Mouse (Mus musculus): ENCODE measurements around the gene 2510039O18Rik. TPM values are rescaled to one million over a fixed set of nuclear protein-coding genes. Genes with fewer than 3 reads are reported as not detected.

The 2510039O18Rik gene
- polyA plus RNA-seq, 1 experiment from 2014 or later, result 11.7 TPM

- H3K9me3 ChIP-seq (ENCODE audit: control insufficient read depth, low read length), result no peaks in the 10 kb centered on the region
- WGBS, result 4% methylated on average over 82 of the region's 88 CpGs
- no peaks in the 10 kb centered on the region for H3K27me3 ChIP-seq (ENCODE audit: control insufficient read depth, insufficient read depth, low read depth, low read length)
- peak overlapping the region; percentile 88 for H3K9ac ChIP-seq (ENCODE audit: low read length)
- H3K4me2 ChIP-seq (ENCODE audit: low read depth, low read length), result peak overlapping the region; percentile 97
- peak; percentile 61 for ATAC-seq (ENCODE audit: low read depth)
- H3K4me1 ChIP-seq (replicated peaks; ENCODE audit: control insufficient read depth, insufficient read depth, low read length), result peaks cover 33% of the 10 kb centered on the region
- peak overlapping the region; percentile 84 for H3K4me3 ChIP-seq (ENCODE audit: low read length)
- H3K27ac ChIP-seq (ENCODE audit: low read length), result peak overlapping the region; percentile 45
- peaks cover 24% of the 10 kb centered on the region for H3K36me3 ChIP-seq (ENCODE audit: control insufficient read depth, insufficient read depth, low read length)
Observed at GRCm38 (mm10) chr4:147941045-147942020, 638 bp downstream of the 2510039O18Rik start.

GRCm38 (mm10) chr4:147943005-147943404 is 2.3 kb downstream of the 2510039O18Rik start:
- Histone ChIP-seq H3K27ac (ENCODE audit: low read length) (no peak overlapping the region), H3K4me3 (ENCODE audit: low read length) (no peak overlapping the region), H3K4me1 (replicated peaks; ENCODE audit: control insufficient read depth, insufficient read depth, low read length) (peaks cover 29% of the 10 kb centered on the region), H3K9me3 (ENCODE audit: control insufficient read depth, low read length) (no peaks in the 10 kb centered on the region), H3K9ac (ENCODE audit: low read length) (no peak overlapping the region), H3K36me3 (ENCODE audit: control insufficient read depth, insufficient read depth, low read length) (peaks cover 30% of the 10 kb centered on the region), H3K27me3 (ENCODE audit: control insufficient read depth, insufficient read depth, low read depth, low read length) (no peaks in the 10 kb centered on the region), H3K4me2 (ENCODE audit: low read depth, low read length) (no peak overlapping the region; the same call in 1 of the 2 replicates)
- WGBS, result 95% methylated on average over 1 of the region's 1 CpGs
- no peak for ATAC-seq (ENCODE audit: low read depth)

DNA sequence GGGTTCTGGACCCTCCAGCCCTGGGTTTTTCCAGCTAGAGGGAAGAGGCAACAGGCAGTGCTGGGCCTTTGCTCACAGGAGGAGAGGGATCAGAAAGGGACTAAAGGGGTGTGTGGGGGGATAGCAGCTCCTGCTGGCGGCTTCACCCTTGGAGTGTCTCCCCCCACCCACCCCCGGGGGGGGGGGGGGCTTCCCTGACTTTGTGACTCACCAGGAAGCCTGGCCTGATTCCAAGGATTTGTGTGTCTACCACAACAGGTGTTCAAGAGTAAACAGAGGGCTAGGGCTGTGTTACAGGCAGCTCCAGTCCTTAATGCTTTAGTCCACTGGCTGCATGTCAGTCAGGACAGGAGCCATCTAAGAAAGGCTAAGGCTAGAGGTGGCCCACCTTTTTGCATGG is 6.8 kb downstream of the 2510039O18Rik start:
- ATAC-seq (ENCODE audit: low read depth), result no peak
- Histone ChIP-seq H3K4me3 (ENCODE audit: low read length) (no peak overlapping the region), H3K27me3 (ENCODE audit: control insufficient read depth, insufficient read depth, low read depth, low read length) (no peaks in the 10 kb centered on the region), H3K27ac (ENCODE audit: low read length) (no peak overlapping the region), H3K9me3 (ENCODE audit: control insufficient read depth, low read length) (no peaks in the 10 kb centered on the region), H3K36me3 (ENCODE audit: control insufficient read depth, insufficient read depth, low read length) (peaks cover 35% of the 10 kb centered on the region), H3K4me2 (ENCODE audit: low read depth, low read length) (no peak overlapping the region), H3K9ac (ENCODE audit: low read length) (no peak overlapping the region), H3K4me1 (replicated peaks; ENCODE audit: control insufficient read depth, insufficient read depth, low read length) (peaks cover 8% of the 10 kb centered on the region)
- WGBS, result no CpG with 5 or more reads among the region's 2 CpGs

DNA sequence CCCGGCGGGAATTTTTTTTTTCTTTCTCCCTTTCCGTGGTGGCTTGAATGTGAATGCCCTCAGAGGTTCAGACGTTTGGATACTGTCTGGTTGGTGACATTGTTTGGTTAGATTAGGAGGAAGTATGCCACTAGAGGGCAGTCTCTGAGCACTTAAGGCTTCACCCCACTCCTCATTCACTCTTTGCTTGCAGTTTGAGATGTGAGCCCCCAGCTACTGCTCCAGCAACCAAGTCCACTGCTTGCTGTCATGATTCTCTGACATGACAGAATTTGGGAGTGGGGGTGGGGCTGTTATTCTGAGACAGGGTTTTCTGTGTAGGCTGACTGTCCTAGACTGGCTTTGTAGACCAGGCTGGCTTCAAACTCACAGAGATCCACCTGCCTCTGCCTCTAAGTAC is 12.9 kb downstream of the 2510039O18Rik start:
- WGBS, result 10% methylated on average over 4 of the region's 4 CpGs
- H3K4me2 ChIP-seq (ENCODE audit: low read depth, low read length), result no peak overlapping the region

GRCm38 (mm10) chr4:147957141-147957540 is 16.4 kb downstream of the 2510039O18Rik start:
- H3K4me2 ChIP-seq (ENCODE audit: low read depth, low read length), result no peak overlapping the region
- peaks cover 2% of the 10 kb centered on the region; the same call in 1 of the 2 replicates for H3K36me3 ChIP-seq (ENCODE audit: control insufficient read depth, insufficient read depth, low read length)
- no peaks in the 10 kb centered on the region for H3K4me1 ChIP-seq (replicated peaks; ENCODE audit: control insufficient read depth, insufficient read depth, low read length)
- no peaks in the 10 kb centered on the region for H3K9me3 ChIP-seq (ENCODE audit: control insufficient read depth, low read length)
- no peaks in the 10 kb centered on the region for H3K27me3 ChIP-seq (ENCODE audit: control insufficient read depth, insufficient read depth, low read depth, low read length)
- 0 out of 2 replicates have a peak, but pooled peaks have one; percentile 41 for ATAC-seq (ENCODE audit: low read depth)
- H3K27ac ChIP-seq (ENCODE audit: low read length), result no peak overlapping the region
- no peak overlapping the region for H3K4me3 ChIP-seq (ENCODE audit: low read length)
- WGBS, result 41% methylated on average over 11 of the region's 11 CpGs
- H3K9ac ChIP-seq (ENCODE audit: low read length), result no peak overlapping the region

More for the DNA sequence above, 12.9 kb downstream of the 2510039O18Rik start:
- ATAC-seq (ENCODE audit: low read depth), result no peak
- H3K27me3 ChIP-seq (ENCODE audit: control insufficient read depth, insufficient read depth, low read depth, low read length), result no peaks in the 10 kb centered on the region
- no peaks in the 10 kb centered on the region for H3K9me3 ChIP-seq (ENCODE audit: control insufficient read depth, low read length)
- H3K9ac ChIP-seq (ENCODE audit: low read length), result no peak overlapping the region
- peaks cover 5% of the 10 kb centered on the region for H3K36me3 ChIP-seq (ENCODE audit: control insufficient read depth, insufficient read depth, low read length)
- H3K4me1 ChIP-seq (replicated peaks; ENCODE audit: control insufficient read depth, insufficient read depth, low read length), result no peaks in the 10 kb centered on the region
- H3K4me3 ChIP-seq (ENCODE audit: low read length), result no peak overlapping the region
- no peak overlapping the region for H3K27ac ChIP-seq (ENCODE audit: low read length)

GRCm38 (mm10) chr4:147959881-147960831 is 19.5 kb downstream of the 2510039O18Rik start:
- ATAC-seq (ENCODE audit: low read depth), result no peak

GRCm38 (mm10) chr4:147962781-147963180 is 22.1 kb downstream of the 2510039O18Rik start:
- WGBS, result 42% methylated on average over 6 of the region's 6 CpGs
- no peak overlapping the region for H3K4me2 ChIP-seq (ENCODE audit: low read depth, low read length)
- H3K9ac ChIP-seq (ENCODE audit: low read length), result no peak overlapping the region
- H3K36me3 ChIP-seq (ENCODE audit: control insufficient read depth, insufficient read depth, low read length), result no peaks in the 10 kb centered on the region
- H3K4me3 ChIP-seq (ENCODE audit: low read length), result no peak overlapping the region
- no peaks in the 10 kb centered on the region for H3K9me3 ChIP-seq (ENCODE audit: control insufficient read depth, low read length)
- no peaks in the 10 kb centered on the region for H3K4me1 ChIP-seq (replicated peaks; ENCODE audit: control insufficient read depth, insufficient read depth, low read length)
- H3K27ac ChIP-seq (ENCODE audit: low read length), result no peak overlapping the region
- H3K27me3 ChIP-seq (ENCODE audit: control insufficient read depth, insufficient read depth, low read depth, low read length), result no peaks in the 10 kb centered on the region
- no peak for ATAC-seq (ENCODE audit: low read depth)

More at GRCm38 (mm10) chr4:147959881-147960831, 19.5 kb downstream of the 2510039O18Rik start:
- H3K4me2 ChIP-seq (ENCODE audit: low read depth, low read length), result no peak overlapping the region
- no peaks in the 10 kb centered on the region for H3K9me3 ChIP-seq (ENCODE audit: control insufficient read depth, low read length)
- no peaks in the 10 kb centered on the region for H3K4me1 ChIP-seq (replicated peaks; ENCODE audit: control insufficient read depth, insufficient read depth, low read length)
- no peak overlapping the region for H3K4me3 ChIP-seq (ENCODE audit: low read length)
- no peaks in the 10 kb centered on the region for H3K36me3 ChIP-seq (ENCODE audit: control insufficient read depth, insufficient read depth, low read length)
- 35% methylated on average over 6 of the region's 6 CpGs for WGBS
- no peak overlapping the region for H3K9ac ChIP-seq (ENCODE audit: low read length)
- H3K27me3 ChIP-seq (ENCODE audit: control insufficient read depth, insufficient read depth, low read depth, low read length), result no peaks in the 10 kb centered on the region
- no peak overlapping the region for H3K27ac ChIP-seq (ENCODE audit: low read length)

- Histone ChIP-seq H3K4me3 (ENCODE audit: low read length) (no peak overlapping the region), H3K9me3 (ENCODE audit: control insufficient read depth, low read length) (no peaks in the 10 kb centered on the region), H3K36me3 (ENCODE audit: control insufficient read depth, insufficient read depth, low read length) (no peaks in the 10 kb centered on the region), H3K27ac (ENCODE audit: low read length) (no peak overlapping the region), H3K4me1 (replicated peaks; ENCODE audit: control insufficient read depth, insufficient read depth, low read length) (no peaks in the 10 kb centered on the region), H3K27me3 (ENCODE audit: control insufficient read depth, insufficient read depth, low read depth, low read length) (no peaks in the 10 kb centered on the region), H3K9ac (ENCODE audit: low read length) (no peak overlapping the region), H3K4me2 (ENCODE audit: low read depth, low read length) (no peak overlapping the region)
- ATAC-seq (ENCODE audit: low read depth), result no peak
- WGBS, result 82% methylated on average over 15 of the region's 15 CpGs
Observed at GRCm38 (mm10) chr4:147963623-147964022, 22.9 kb downstream of the 2510039O18Rik start.

DNA sequence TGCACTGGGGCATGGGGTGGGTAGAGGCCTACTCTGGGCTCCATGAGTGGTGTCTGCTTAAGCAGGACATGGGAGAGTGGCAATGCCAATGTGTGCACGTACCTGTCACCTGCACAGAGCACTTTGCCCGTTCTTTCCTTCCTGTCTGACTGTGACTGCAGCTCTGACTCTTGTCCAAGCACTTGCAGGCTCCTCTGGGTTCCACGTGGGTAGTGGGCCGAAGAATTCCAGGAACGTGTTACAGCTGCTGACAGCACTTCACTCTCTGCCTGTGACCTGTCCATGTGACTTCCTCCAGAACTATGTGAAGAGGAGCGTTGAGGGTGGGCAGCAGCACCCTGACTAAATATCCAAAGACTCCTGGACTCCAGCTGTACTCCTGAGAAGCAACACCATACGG is 25.0 kb downstream of the 2510039O18Rik start:
- Histone ChIP-seq H3K9ac (ENCODE audit: low read length) (no peak overlapping the region), H3K27me3 (ENCODE audit: control insufficient read depth, insufficient read depth, low read depth, low read length) (no peaks in the 10 kb centered on the region), H3K4me2 (ENCODE audit: low read depth, low read length) (no peak overlapping the region), H3K9me3 (ENCODE audit: control insufficient read depth, low read length) (no peaks in the 10 kb centered on the region), H3K36me3 (ENCODE audit: control insufficient read depth, insufficient read depth, low read length) (no peaks in the 10 kb centered on the region), H3K4me1 (replicated peaks; ENCODE audit: control insufficient read depth, insufficient read depth, low read length) (no peaks in the 10 kb centered on the region), H3K27ac (ENCODE audit: low read length) (no peak overlapping the region), H3K4me3 (ENCODE audit: low read length) (no peak overlapping the region)
- no peak for ATAC-seq (ENCODE audit: low read depth)
- WGBS, result 37% methylated on average over 7 of the region's 7 CpGs
